Mouse (Mus musculus) gastrocnemius, postnatal 36 days (tissue): ENCODE results near the gene Tvp23b. TPM values are rescaled to one million over a fixed set of nuclear protein-coding genes. Genes with fewer than 3 reads are reported as not detected.

ENCODE experiments used
- DNase-seq, 2 experiments: peaks; one replicate each; pipeline ENCODE4 v3.0.0; 2022
- intact Hi-C: fragments of 180-260 bp; cut with DNase I; formaldehyde crosslinking; loops from one replicate; pipeline ENCODE4 v1.15.1; 2025
- total RNA-seq, 2 experiments: library from RNA; stranded (reverse); gene quantifications; 2 replicates each; pipeline ENCODE4 v1.2.3; 2021

The Tvp23b gene
- total RNA-seq, 2 experiments from 2014 or later: 5.9 to 6.6 TPM

- intact Hi-C loops: no loop called here
- peak in 1 of 2 experiments; percentile 28 for DNase-seq
Observed at GRCm38 (mm10) chr11:62934795-62935514, 55.7 kb downstream of the Tvp23b start.

- DNase-seq: no peak
- intact Hi-C loops: no loop called here
Observed at GRCm38 (mm10) chr11:62937986-62938385, 58.7 kb downstream of the Tvp23b start.

- intact Hi-C loops: no loop called here
- no peak for DNase-seq
Observed at GRCm38 (mm10) chr11:62938921-62939320, 59.7 kb downstream of the Tvp23b start.

GRCm38 (mm10) chr11:62940176-62940575 lies 60.9 kb downstream of the Tvp23b start:
- intact Hi-C loops: no loop called here

GRCm38 (mm10) chr11:62943538-62943937 lies 64.3 kb downstream of the Tvp23b start:
- no peak for DNase-seq
- intact Hi-C loops: no loop called here

More at GRCm38 (mm10) chr11:62940176-62940575, 60.9 kb downstream of the Tvp23b start:
- DNase-seq: no peak

GRCm38 (mm10) chr11:62945514-62945913 lies 66.3 kb downstream of the Tvp23b start:
- intact Hi-C loops: no loop called here
- no peak for DNase-seq

- no peak for DNase-seq
- intact Hi-C loops: no loop called here
Observed at GRCm38 (mm10) chr11:62949548-62949947, 70.3 kb downstream of the Tvp23b start.

GRCm38 (mm10) chr11:62951012-62951411 lies 71.8 kb downstream of the Tvp23b start, which contains the start of gene Cdrt4:
Gene Cdrt4, plus strand, starts transcription at chr11:62951193.
- no peak for DNase-seq
- intact Hi-C loops: no loop called here

GRCm38 (mm10) chr11:62954766-62955165 lies 75.5 kb downstream of the Tvp23b start:
- DNase-seq: peak in 1 of 2 experiments; percentile 25
- intact Hi-C loops: no loop called here

GRCm38 (mm10) chr11:62955186-62955585 lies 75.9 kb downstream of the Tvp23b start:
- intact Hi-C loops: no loop called here
- DNase-seq: no peak

- intact Hi-C loops: no loop called here
Observed at GRCm38 (mm10) chr11:62955776-62956175, 76.5 kb downstream of the Tvp23b start.

GRCm38 (mm10) chr11:62957626-62958180 lies 78.4 kb downstream of the Tvp23b start:
- no peak for DNase-seq
- intact Hi-C loops: no loop called here

More at GRCm38 (mm10) chr11:62955776-62956175, 76.5 kb downstream of the Tvp23b start:
- DNase-seq: no peak

- DNase-seq: no peak
- intact Hi-C loops: no loop called here
Observed at GRCm38 (mm10) chr11:62963292-62963691, 84.0 kb downstream of the Tvp23b start.

GRCm38 (mm10) chr11:62966424-62966764 lies 87.1 kb downstream of the Tvp23b start:
- DNase-seq: no peak
- intact Hi-C loops: no loop called here

Other genes starting within 250 kb of the Tvp23b start
- 1 to 10 TPM; 3.5 to 4.3 TPM for gene Lrrc75a, start 230.9 kb upstream of the Tvp23b start, total RNA-seq
- 1 to 10 TPM; 3.9 to 4.0 TPM for gene Mmgt2, start 230.8 kb upstream of the Tvp23b start, total RNA-seq
- 1 to 10 TPM in 1 of 2 experiments, under 1 TPM in 1; 0.89 to 1.2 TPM for gene Zfp287, start 147.6 kb upstream of the Tvp23b start, total RNA-seq
- gene Gm10428, start 126.4 kb upstream of the Tvp23b start, total RNA-seq: not detected
- gene Zfp286, start 90.0 kb upstream of the Tvp23b start, total RNA-seq: under 1 TPM; 0.79 to 0.91 TPM
- gene Trim16, start 59.2 kb upstream of the Tvp23b start, total RNA-seq: 10 to 100 TPM; 34.2 to 40.7 TPM
- gene Fbxw10, start 32.4 kb upstream of the Tvp23b start, total RNA-seq: under 1 TPM; 0.15 to 0.25 TPM
- not detected for gene Cdrt4, start 71.7 kb downstream of the Tvp23b start, total RNA-seq
- gene Tekt3, start 182.2 kb downstream of the Tvp23b start, total RNA-seq: not detected
- 10 to 100 TPM; 36.3 to 69.3 TPM for gene Pmp22, start 249.5 kb downstream of the Tvp23b start, total RNA-seq